Mouse (Mus musculus) ES-Bruce4 (cell line): ENCODE measurements around the gene Strap.

ENCODE experiments used
- CTCF ChIP-seq: IDR thresholded peaks from one replicate; pipeline ENCODE4 v1.8.1; 2011; ENCODE audit warnings: low read depth, low read length
- POLR2A ChIP-seq: IDR thresholded peaks from one replicate; pipeline ENCODE4 v1.8.1; 2011; ENCODE audit warnings: low read length; ENCODE audit not compliant: insufficient read depth

GRCm38 (mm10) chr6:137783899-137784637, 49.2 kb downstream of the Strap start:
- TF ChIP-seq CTCF (no peak), POLR2A (no peak)
